Mouse (Mus musculus): ENCODE measurements around the gene Cdsn. TPM values are rescaled to one million over a fixed set of nuclear protein-coding genes. Genes with fewer than 3 reads are reported as not detected.

Gene Cdsn
- 0.11 and 0.12 TPM in 2 replicates for polyA plus RNA-seq (2014; fragmentation: Nextera tagmentation; extraction: Ambion mirVana)

DNA sequence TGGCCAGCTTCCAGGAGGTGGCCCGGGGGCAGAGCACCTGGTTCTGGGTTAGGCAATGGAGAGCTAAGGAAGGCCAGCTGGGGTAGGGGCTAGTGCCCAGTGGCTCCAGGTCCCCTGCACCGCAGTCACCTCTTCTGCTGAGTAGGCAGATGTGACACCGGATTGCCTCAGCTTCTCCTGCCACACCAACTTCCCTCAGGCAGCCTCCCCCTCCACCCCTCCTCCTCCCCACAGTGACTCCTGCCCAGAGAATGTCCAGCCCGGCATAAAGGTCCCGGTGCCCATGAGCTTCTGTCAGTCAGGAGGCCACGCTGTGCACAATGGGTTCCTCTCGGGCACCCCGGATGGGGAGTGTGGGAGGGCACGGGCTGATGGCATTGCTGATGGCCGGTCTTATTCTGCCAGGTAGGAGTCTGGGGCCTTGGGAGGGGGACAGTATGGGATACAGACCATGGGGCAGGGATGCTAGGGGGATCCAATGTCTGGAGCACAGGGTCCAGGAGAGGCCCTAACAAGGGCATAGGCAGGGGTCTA, at the start of gene Cdsn:
Gene Cdsn, plus strand, starts transcription at position 248 of the 534 bp plus-strand sequence.
- no peaks in the 10 kb centered on the region for H3K9me3 ChIP-seq (ENCODE audit: control insufficient read depth, low read length)
- no peak within 1 kb of the TSS for H3K4me3 ChIP-seq (ENCODE audit: low read depth, low read length)
- H3K4me2 ChIP-seq (ENCODE audit: low read length) = no peak within 1 kb of the TSS
- whole genome bisulfite sequencing = 76% methylated on average over 9 of the region's 10 CpGs
- ATAC-seq (replicated peaks; ENCODE audit: low FRiP score, low TSS enrichment, low read depth) (no peak), DNase-seq (ENCODE audit: low spot score) (no peak)
- no peak within 1 kb of the TSS for H3K9ac ChIP-seq (ENCODE audit: low read length)
- H3K27ac ChIP-seq (ENCODE audit: low read depth) = no peak within 1 kb of the TSS
- 0 out of 2 replicates have a peak, but pooled peaks cover 7% of the 10 kb centered on the region for H3K4me1 ChIP-seq (replicated peaks; ENCODE audit: control insufficient read depth, insufficient read depth, low read length)
- H3K27me3 ChIP-seq (replicated peaks; ENCODE audit: control insufficient read depth, insufficient read depth, low read length) = no peaks in the 10 kb centered on the region
- no peaks in the 10 kb centered on the region for H3K36me3 ChIP-seq (ENCODE audit: control insufficient read depth, insufficient read depth, low read length)

DNA sequence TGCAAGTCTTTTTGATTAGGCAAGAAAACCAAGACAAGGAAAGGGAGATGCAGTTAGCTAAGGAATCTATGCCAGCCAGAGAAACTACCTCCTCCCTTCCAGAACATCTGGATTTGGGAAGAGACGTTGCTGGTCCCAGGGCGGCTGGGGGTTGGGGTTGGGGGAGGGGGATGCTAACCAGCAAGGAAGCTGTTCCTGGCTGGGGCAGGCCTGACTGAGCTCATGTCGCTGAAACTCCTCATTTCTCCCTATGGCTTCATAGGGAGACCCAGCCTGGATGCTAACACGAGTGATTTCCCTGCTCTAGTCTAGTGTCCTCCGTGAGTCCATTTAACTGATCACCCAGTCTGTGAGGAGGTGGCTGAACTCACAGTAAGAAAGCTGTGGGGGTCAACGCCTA, 49.7 kb upstream of the Cdsn start:
- no peaks in the 10 kb centered on the region for H3K36me3 ChIP-seq (ENCODE audit: control insufficient read depth, insufficient read depth, low read length)
- no peak overlapping the region for H3K4me3 ChIP-seq (ENCODE audit: low read depth, low read length)
- WGBS = 5% methylated on average over 6 of the region's 6 CpGs
- ATAC-seq (replicated peaks; ENCODE audit: low FRiP score, low TSS enrichment, low read depth) (no peak), DNase-seq (ENCODE audit: low spot score) (no peak)
- H3K9ac ChIP-seq (ENCODE audit: low read length) = no peak overlapping the region
- H3K9me3 ChIP-seq (ENCODE audit: control insufficient read depth, low read length) = no peaks in the 10 kb centered on the region
- H3K4me2 ChIP-seq (ENCODE audit: low read length) = no peak overlapping the region
- H3K27me3 ChIP-seq (replicated peaks; ENCODE audit: control insufficient read depth, insufficient read depth, low read length) = peaks cover 19% of the 10 kb centered on the region; the same call in 1 of the 2 replicates
- no peaks in the 10 kb centered on the region; the same call in 1 of the 2 replicates for H3K4me1 ChIP-seq (replicated peaks; ENCODE audit: control insufficient read depth, insufficient read depth, low read length)
- H3K27ac ChIP-seq (ENCODE audit: low read depth) = no peak overlapping the region

DNA sequence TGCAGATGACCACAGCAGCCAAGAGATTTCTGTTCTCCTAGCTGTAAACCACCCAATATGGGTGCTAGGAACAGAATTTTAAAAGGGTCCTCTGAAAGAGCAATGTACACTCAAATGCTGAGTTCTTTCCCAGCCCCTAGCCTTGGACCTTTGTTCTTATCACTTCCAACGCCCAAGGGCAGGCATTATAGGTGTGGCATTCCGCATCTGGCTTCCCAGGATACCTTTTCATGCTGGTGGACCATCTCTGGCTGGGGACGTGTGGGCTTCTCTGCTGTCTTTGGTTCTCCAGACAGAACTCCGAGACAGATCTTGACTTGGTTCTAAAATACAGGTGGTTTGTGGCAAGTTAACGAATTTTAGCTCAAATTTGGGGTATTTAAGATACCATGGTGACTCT, 49.2 kb upstream of the Cdsn start:
- Histone ChIP-seq H3K4me2 (ENCODE audit: low read length) (no peak overlapping the region), H3K4me3 (ENCODE audit: low read depth, low read length) (no peak overlapping the region), H3K27me3 (replicated peaks; ENCODE audit: control insufficient read depth, insufficient read depth, low read length) (peaks cover 22% of the 10 kb centered on the region; the same call in 1 of the 2 replicates), H3K27ac (ENCODE audit: low read depth) (no peak overlapping the region), H3K9me3 (ENCODE audit: control insufficient read depth, low read length) (no peaks in the 10 kb centered on the region), H3K4me1 (replicated peaks; ENCODE audit: control insufficient read depth, insufficient read depth, low read length) (no peaks in the 10 kb centered on the region; the same call in 1 of the 2 replicates), H3K36me3 (ENCODE audit: control insufficient read depth, insufficient read depth, low read length) (no peaks in the 10 kb centered on the region), H3K9ac (ENCODE audit: low read length) (no peak overlapping the region)
- ATAC-seq (replicated peaks; ENCODE audit: low FRiP score, low TSS enrichment, low read depth) = no peak
- DNase-seq (ENCODE audit: low spot score) = no peak
- WGBS = 50% methylated on average over 5 of the region's 5 CpGs

- Histone ChIP-seq H3K9me3 (ENCODE audit: control insufficient read depth, low read length) (no peaks in the 10 kb centered on the region), H3K27me3 (replicated peaks; ENCODE audit: control insufficient read depth, insufficient read depth, low read length) (peaks cover 24% of the 10 kb centered on the region; the same call in 1 of the 2 replicates), H3K4me2 (ENCODE audit: low read length) (no peak overlapping the region), H3K27ac (ENCODE audit: low read depth) (no peak overlapping the region), H3K4me3 (ENCODE audit: low read depth, low read length) (no peak overlapping the region), H3K9ac (ENCODE audit: low read length) (no peak overlapping the region), H3K36me3 (ENCODE audit: control insufficient read depth, insufficient read depth, low read length) (no peaks in the 10 kb centered on the region), H3K4me1 (replicated peaks; ENCODE audit: control insufficient read depth, insufficient read depth, low read length) (no peaks in the 10 kb centered on the region; the same call in 1 of the 2 replicates)
- WGBS = 25% methylated on average over 5 of the region's 5 CpGs
- no peak for DNase-seq (ENCODE audit: low spot score)
- no peak for ATAC-seq (replicated peaks; ENCODE audit: low FRiP score, low TSS enrichment, low read depth)
These were observed 48.1 kb upstream of the Cdsn start for GRCm38 (mm10) chr17:35503849-35504248.

GRCm38 (mm10) chr17:35504628-35505481, 47.1 kb upstream of the Cdsn start:
- Histone ChIP-seq H3K9ac (ENCODE audit: low read length) (no peak overlapping the region), H3K4me1 (replicated peaks; ENCODE audit: control insufficient read depth, insufficient read depth, low read length) (no peaks in the 10 kb centered on the region; the same call in 1 of the 2 replicates), H3K4me2 (ENCODE audit: low read length) (no peak overlapping the region), H3K9me3 (ENCODE audit: control insufficient read depth, low read length) (no peaks in the 10 kb centered on the region), H3K4me3 (ENCODE audit: low read depth, low read length) (no peak overlapping the region), H3K36me3 (ENCODE audit: control insufficient read depth, insufficient read depth, low read length) (no peaks in the 10 kb centered on the region), H3K27ac (ENCODE audit: low read depth) (no peak overlapping the region), H3K27me3 (replicated peaks; ENCODE audit: control insufficient read depth, insufficient read depth, low read length) (peaks cover 24% of the 10 kb centered on the region; the same call in 1 of the 2 replicates)
- no peak for ATAC-seq (replicated peaks; ENCODE audit: low FRiP score, low TSS enrichment, low read depth)
- 31% methylated on average over 8 of the region's 8 CpGs for WGBS
- no peak for DNase-seq (ENCODE audit: low spot score)

- ATAC-seq (replicated peaks; ENCODE audit: low FRiP score, low TSS enrichment, low read depth) (no peak), DNase-seq (ENCODE audit: low spot score) (no peak)
- no peaks in the 10 kb centered on the region for H3K36me3 ChIP-seq (ENCODE audit: control insufficient read depth, insufficient read depth, low read length)
- no peaks in the 10 kb centered on the region for H3K9me3 ChIP-seq (ENCODE audit: control insufficient read depth, low read length)
- peaks cover 24% of the 10 kb centered on the region; the same call in 1 of the 2 replicates for H3K27me3 ChIP-seq (replicated peaks; ENCODE audit: control insufficient read depth, insufficient read depth, low read length)
- H3K4me3 ChIP-seq (ENCODE audit: low read depth, low read length) = no peak within 1 kb of the TSS
- no peak within 1 kb of the TSS for H3K9ac ChIP-seq (ENCODE audit: low read length)
- H3K4me1 ChIP-seq (replicated peaks; ENCODE audit: control insufficient read depth, insufficient read depth, low read length) = no peaks in the 10 kb centered on the region; the same call in 1 of the 2 replicates
- 53% methylated on average over 13 of the region's 13 CpGs for WGBS
- H3K4me2 ChIP-seq (ENCODE audit: low read length) = no peak within 1 kb of the TSS
- no peak within 1 kb of the TSS for H3K27ac ChIP-seq (ENCODE audit: low read depth)
These were observed 46.2 kb upstream of the Cdsn start, which contains the start of gene Pou5f1 for GRCm38 (mm10) chr17:35505776-35506175. Gene Pou5f1 (plus strand): TSS chr17:35506018.

GRCm38 (mm10) chr17:35506881-35507280, 45.0 kb upstream of the Cdsn start:
- Histone ChIP-seq H3K27ac (ENCODE audit: low read depth) (no peak overlapping the region), H3K36me3 (ENCODE audit: control insufficient read depth, insufficient read depth, low read length) (no peaks in the 10 kb centered on the region), H3K9ac (ENCODE audit: low read length) (no peak overlapping the region), H3K27me3 (replicated peaks; ENCODE audit: control insufficient read depth, insufficient read depth, low read length) (peaks cover 24% of the 10 kb centered on the region; the same call in 1 of the 2 replicates), H3K4me2 (ENCODE audit: low read length) (no peak overlapping the region), H3K9me3 (ENCODE audit: control insufficient read depth, low read length) (no peaks in the 10 kb centered on the region), H3K4me3 (ENCODE audit: low read depth, low read length) (no peak overlapping the region), H3K4me1 (replicated peaks; ENCODE audit: control insufficient read depth, insufficient read depth, low read length) (no peaks in the 10 kb centered on the region; the same call in 1 of the 2 replicates)
- ATAC-seq (replicated peaks; ENCODE audit: low FRiP score, low TSS enrichment, low read depth) (no peak), DNase-seq (ENCODE audit: low spot score) (no peak)
- WGBS = 16% methylated on average over 10 of the region's 10 CpGs

DNA sequence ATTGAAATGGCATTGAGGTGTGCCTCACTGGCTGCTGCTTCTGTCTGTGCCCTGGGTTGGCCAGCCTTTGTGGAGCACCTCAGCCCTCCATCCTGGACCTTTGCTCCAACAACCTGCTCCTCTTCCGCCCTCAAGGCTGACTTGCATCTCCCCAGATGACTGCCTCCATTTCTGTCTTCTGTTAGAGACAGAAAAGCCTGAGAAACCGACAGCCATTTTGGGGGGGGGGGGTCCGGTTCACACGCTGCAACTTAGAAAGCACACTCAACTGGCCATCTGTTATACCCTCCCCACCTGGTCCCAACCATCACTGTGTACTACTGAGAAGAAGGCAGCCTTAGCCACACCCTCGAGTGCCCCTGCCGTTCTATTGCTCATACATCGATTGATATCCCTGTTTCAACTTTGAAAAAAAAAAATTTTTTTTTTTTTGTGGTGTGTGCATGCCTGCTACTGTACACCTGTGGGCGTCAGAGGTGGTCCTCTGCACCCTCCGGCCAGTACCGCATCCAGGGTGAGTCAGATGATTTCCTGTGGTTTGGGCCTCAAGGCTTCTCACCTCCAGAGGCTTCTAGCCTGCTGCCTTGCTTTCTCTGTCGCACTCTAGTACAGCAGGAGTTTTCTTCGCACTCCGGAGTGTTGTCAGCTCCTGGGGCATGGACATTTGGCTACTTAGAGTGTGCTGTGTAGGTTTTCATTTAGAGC, 44.2 kb upstream of the Cdsn start:
- no peak for DNase-seq (ENCODE audit: low spot score)
- Histone ChIP-seq H3K4me1 (replicated peaks; ENCODE audit: control insufficient read depth, insufficient read depth, low read length) (no peaks in the 10 kb centered on the region), H3K4me2 (ENCODE audit: low read length) (no peak overlapping the region), H3K4me3 (ENCODE audit: low read depth, low read length) (no peak overlapping the region), H3K27ac (ENCODE audit: low read depth) (no peak overlapping the region), H3K9ac (ENCODE audit: low read length) (no peak overlapping the region), H3K27me3 (replicated peaks; ENCODE audit: control insufficient read depth, insufficient read depth, low read length) (peaks cover 24% of the 10 kb centered on the region; the same call in 1 of the 2 replicates), H3K9me3 (ENCODE audit: control insufficient read depth, low read length) (no peaks in the 10 kb centered on the region), H3K36me3 (ENCODE audit: control insufficient read depth, insufficient read depth, low read length) (peaks cover 5% of the 10 kb centered on the region; the same call in 1 of the 2 replicates)
- 28% methylated on average over 13 of the region's 13 CpGs for WGBS
- ATAC-seq (replicated peaks; ENCODE audit: low FRiP score, low TSS enrichment, low read depth) = no peak
